Mouse (Mus musculus) layer of hippocampus, adult 18-20 months (tissue): Measurements from ENCODE around the gene Ifnl3. TPM values are rescaled to one million over a fixed set of nuclear protein-coding genes. Genes with fewer than 3 reads are reported as not detected.
A peak's percentile ranks its signal among the peaks of the same experiment; 100 is the strongest.

ENCODE experiments used
- DNase-seq, 2 experiments: peaks; one replicate each; pipeline ENCODE4 v3.0.0; 2022; ENCODE audit warnings: low spot score in 2 of 2
- total RNA-seq, 2 experiments: library from RNA; stranded (reverse); gene quantifications; 2 replicates each; pipeline ENCODE4 v1.2.3; 2021

Gene Ifnl3
- total RNA-seq, 2 experiments from 2014 or later, result not detected

DNA sequence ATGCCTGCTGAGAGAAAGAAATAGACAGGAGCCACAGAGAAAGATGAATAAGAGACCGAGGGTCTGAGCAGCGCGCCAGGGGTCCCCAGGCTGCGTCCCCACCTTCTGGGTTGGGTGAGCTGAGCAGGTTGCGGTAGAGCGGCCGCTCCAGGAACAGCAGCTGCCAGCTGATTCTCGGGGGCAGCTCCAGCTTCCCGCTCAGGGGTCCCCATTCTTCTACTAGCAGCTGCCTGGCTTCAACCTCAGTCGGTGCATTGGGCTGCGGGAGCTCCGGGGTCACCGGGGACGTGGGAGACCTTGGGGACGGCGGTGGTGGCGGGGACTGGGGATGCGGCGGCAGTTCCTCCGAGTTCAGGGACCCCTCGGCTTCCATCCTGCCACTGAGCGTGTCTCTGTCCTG lies 24.0 kb downstream of the Ifnl3 start:
- no peak for DNase-seq

DNA sequence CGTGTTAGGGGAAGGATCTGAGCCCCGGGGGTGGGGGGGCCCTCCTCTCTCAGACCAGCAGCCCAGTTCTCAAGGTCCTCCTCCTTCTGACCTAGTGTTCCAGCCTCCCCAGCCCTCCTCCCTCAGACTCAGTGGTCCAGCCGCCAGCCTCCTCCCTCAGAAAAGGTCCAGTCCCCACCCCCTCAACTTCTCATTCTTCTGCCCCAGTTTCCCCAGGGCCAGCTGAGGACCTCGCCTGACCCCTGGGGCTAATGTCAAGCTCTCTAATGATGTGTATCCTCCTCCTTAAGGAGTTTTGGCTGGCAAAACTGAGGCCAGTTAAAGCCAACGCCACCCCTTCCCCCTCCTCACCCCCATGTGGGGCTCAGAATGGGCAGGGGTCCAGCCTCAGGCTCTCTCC lies 24.5 kb downstream of the Ifnl3 start, which contains the start of gene Nccrp1:
Nccrp1 (minus strand) TSS at position 101 of the 400 bp plus-strand sequence.
- no peak for DNase-seq

DNA sequence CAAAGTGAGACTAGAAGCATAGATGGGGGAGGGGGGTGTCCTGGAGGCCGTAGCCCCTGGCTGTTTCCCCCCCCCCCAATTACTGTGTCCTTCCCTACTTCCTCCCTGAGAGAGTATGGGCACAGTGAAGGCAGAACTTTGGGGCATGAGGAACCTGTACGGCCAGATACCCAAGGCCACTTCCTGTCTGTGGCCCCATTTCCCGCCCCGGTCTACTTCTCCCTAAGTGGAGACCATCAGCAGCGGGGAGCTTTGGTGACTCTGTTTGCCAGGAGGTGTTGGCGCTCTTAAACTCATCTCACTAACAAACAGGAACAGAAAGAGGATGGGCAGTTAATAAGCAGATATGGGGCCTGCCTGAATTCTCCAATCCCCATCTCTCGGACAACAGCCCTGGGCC lies 25.0 kb downstream of the Ifnl3 start:
- DNase-seq, result no peak

DNA sequence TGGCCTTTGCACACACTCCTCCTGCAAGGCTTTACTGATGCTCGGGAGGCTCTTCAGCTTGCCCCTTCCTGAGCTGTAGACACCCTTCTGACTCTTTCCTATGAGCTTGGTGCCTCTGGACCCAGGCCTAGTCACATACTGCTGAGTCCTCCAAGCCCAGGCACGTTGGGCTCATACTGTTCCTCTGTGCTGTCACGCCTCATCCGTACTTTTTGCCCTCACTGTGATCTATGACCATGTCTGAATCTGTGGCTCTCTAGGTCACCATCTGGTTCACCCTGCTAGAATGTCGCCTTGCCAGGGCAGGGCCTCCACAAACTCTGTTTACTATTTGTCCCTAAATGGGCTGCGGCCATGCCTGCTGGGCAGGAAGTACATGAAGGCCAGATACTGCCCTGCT lies 30.4 kb downstream of the Ifnl3 start:
- DNase-seq, result no peak

DNA sequence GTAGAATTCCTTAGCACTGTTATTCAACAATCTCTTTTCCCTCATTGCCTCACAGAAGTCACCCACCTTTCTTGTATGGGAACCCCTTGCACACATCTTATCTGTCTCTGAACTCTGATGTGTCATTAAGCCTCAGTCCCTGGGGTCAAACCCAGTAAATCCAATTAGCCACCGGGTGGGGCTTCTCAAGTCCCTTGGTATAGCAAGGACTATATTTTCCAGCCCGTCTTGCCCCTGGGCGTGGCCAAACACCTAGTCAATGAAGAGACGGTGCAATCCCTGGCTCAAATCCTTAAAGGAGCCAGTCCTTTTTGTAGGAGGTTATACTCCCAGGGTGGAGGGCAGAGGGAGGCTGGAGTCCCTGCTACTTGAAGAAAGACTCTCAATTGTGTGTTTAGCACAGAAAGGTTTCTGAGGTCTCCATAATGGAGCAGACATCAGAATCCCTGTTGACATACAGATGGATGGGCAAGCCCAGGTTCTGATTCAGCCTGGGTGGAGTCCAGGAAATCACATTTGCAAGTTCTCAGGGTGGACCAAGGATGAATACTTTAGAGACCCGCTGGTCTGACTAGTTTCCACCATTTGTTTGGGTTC lies 33.4 kb downstream of the Ifnl3 start:
- DNase-seq, result no peak

DNA sequence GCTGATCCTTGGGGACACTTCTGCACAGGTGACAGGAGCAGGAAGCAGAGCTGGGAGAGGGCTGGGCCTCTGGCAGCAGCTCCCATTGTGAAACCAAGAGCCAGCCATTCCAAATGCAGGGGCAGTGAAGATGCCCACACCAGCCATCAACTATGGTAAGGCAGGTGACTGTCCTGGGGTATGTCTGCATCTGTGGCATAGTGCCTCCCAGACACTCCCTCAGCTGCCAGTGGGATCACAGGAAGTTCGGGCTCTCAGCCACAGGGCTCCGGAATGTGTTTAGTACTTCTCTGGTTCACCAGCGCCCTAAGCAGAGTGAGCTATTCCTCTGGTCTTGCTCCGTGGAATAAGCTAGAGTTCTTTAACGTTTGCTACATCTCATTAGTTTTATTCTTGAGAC lies 34.4 kb downstream of the Ifnl3 start:
- no peak for DNase-seq

DNA sequence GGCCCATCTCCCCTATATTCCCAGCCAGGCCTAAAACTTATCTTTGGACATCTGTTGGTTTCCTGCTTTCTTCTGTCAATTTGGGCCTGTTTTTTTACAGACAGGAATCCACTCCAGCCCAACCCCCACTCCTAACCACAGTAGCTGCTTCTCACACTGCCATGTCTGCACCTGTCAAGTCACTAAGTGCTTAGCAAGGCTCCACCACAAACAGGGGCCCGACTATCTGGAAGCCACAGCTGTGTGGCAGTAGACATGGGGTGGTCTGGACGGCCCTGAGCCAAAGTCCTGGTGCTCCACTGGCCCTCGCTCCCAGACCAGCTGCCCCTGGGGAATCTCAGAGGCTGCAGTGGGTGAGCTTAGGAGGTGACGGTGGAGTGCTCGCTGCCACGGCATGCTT lies 35.1 kb downstream of the Ifnl3 start:
- DNase-seq, result no peak

DNA sequence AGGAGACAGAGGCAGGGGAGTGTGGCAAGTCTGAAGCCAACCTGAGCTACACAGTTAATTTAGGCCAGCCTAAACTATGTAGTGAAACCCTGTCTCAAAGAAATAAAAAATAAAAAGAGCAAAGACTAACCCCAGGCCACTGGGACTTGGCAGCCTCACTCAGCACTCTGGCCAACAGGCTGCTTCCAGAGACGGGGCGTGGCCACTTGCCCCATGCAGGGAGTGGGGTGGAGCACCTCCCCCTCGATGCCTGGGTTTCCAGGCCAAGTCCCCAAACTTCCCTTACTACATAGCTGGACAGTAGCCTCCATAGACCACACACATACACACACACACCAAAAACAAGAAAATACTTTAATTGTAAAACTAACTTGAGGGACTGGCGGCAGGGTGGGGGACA lies 35.9 kb downstream of the Ifnl3 start:
- DNase-seq, result no peak

DNA sequence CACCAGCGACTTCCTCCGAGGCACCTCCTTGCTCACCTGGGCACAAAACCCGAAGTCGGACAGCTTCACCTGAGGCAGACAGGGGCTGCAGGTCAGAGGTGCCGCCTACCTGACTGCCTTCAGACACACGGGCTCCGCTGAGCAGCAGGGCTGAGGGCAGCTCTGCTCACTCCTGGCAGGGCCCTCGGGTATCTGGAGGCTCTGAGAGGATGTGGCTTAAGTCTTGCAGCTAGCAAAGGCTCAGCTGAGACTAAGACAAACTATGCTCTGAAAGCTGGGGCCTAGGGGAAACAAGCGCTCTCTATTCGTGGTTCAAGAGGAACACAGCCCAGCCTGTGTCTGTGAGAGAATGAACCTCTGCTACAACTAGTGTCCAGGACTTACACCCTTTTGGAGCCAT lies 38.2 kb downstream of the Ifnl3 start:
- no peak for DNase-seq

DNA sequence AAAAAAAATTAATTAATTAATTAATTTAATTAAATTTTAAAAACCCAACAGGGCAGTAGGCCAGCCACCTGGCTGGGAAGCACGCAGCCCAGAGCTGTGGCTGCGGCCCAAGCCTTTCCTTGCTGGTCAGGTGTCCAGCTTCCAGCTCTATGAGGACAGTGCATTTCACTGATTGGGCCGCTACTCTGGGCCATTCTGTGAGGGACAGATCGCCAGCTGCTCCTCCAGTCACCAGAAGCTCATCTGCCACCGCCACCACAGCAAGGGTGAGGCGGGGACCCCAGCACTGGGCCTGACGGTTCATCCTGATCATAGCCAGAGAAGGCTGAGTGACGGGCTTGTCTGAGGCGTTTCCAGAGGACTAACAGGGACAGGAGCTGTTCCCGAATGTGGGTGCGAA lies 39.3 kb downstream of the Ifnl3 start:
- DNase-seq, result no peak

DNA sequence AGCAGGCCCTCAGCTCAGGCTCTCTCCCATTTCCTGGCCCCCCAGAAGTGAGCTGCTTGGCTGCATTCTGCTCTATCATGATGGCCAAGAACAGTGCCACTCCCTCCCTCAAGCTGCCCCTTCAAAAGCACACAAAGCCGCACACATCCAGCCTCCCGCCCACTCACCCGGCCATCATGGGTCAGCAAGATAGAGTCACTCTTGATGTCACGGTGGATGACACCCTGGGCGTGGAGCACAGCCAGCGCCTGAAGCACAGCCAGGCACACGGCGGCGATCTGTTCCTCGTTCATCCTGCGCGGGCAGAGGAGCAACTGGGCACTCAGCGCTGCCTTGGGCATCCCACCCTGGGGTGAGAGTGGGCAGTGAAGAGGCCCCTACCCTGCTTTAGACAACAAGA lies 39.7 kb downstream of the Ifnl3 start:
- no peak for DNase-seq

DNA sequence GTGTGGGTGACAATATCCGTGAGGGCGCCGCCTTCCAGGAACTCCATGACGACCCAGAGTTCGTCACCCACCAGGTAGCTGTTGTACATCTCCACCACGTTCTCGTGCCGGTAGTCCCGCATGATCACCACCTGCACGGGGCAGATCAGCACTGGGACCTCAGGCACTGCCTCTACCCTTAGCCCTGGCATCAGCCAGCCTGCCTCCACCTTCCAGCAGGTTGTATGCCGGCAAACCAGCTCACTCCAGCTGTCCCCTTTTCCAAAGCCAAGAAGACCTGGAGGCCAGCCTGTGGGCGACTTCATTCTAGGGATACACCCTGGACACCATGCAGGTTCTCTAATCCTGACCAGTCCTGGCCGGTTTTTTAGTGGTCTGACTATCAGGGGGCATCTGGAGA lies 40.3 kb downstream of the Ifnl3 start:
- no peak for DNase-seq

DNA sequence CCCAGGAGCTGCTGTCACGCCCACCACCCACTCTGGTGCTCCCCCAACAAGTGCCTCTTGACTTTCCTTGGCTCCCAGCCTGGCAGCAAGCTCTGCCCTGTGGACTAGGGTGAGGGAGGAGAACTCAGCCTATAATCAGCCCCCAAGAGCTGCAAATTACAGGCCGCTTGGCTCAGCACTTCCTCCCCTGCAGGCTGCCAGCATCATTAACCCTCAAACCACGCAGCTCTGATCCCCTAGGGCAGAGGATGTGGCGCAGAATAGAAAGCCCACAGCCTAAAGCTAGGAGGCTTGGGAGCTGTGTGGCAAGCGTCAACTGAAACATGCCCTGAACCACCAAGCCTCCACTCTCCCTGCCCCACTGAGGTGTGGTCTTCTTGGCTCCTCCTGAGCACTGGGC lies 42.8 kb downstream of the Ifnl3 start:
- no peak for DNase-seq

DNA sequence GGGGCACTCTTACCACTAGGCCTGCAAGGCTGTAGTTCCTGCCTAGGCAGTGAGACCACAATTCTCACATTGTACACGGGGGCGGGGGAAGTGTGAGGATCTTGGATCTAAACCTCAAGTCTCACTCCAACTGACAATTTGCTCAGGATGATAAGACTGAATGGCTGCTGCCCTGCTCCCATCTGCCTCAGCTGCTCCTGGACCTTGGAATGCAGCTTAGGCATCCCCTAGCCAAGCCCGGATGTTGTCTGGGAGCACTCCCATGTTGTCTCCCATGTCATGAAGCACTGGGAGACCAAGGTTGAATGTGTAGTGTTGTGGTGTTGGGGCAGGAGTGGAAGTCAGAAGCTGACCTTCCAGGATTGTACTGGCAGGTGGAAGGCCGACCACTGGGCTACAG lies 44.9 kb downstream of the Ifnl3 start:
- no peak for DNase-seq

DNA sequence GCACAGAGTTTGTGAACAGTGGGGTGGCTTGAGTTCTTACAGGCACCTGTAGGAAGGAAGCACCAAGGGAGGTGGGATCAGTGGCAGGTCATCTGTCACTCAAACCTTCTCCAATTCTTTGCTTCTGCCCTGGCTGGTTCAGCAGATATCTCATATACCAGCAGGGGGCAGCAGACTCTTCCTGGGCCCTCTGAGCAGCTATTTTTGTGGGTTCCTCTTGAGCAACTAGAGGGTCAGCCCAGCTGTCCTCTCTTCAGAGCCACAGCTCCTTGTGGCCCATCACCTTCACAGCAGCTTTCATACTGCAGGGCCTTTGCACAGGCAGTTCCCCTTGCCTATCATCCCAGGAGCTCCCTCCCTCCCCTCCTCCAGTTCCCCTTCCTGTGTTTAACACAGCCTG lies 45.6 kb downstream of the Ifnl3 start:
- DNase-seq, result peak; percentile 49 to 86

DNA sequence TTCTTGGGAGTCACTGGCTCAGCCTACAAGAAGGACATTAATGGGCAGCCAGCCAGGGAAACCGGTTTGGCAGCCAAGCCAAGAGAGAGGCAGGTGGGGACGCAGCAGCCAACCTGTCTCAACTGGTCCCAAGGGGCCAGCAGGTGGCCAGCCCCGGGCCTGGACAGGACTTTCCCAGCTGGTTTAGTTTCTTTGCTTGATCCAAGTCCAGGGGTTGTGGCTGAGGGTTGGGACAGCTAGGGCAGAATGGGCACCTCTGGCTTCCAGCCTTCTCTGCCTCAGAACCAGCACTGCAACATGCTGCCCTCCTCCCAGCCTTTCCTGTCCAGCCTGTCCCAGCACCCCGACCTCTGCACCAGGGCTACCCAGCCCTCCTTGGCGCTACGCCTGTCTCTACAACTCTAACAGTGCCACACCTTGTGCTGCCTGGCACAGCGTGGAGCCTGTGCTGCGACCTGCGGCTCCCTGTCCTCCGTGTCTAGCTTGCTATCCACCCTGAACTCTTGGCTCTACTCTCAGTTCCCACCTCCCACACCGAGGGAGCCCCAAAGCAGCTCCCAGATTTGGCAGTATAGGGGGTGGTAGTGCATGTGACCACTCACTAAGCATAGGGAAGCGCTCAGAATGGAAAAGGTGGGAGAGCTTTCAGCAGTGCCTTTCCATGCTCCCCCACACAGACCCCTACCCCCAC lies 47.8 kb downstream of the Ifnl3 start:
- no peak for DNase-seq

DNA sequence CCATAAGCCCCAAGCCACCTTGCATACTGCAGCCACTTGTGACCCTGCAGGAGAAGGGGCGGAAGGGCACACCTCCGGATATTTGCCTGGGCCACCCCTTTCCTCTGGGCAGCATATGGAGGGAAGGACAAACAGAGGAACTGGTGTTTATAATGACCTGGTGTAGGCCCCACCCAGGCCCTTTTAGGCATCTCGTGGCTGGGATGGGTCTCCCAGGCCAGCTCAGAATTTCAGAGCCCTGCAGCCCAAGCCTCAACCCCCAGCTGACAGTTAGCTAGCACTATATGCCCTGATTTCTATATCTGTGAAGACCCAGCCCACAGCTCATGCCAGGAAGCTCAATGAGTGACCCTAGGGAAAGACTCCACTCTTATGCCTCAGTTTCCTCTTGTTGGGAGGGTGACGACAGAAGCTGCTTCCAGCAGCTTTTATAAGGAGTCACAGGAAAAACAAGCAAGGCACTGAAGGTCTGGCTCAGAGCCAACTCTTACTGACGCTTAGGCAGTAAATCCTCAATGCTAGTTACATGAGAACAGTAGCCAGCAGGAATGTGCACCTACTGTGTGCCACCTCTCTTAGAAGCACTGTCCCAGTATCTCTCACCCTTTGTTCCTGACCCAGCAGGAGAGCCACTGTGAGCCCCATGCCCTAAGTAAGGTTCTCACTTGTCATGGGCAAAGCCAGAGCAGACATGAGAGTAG lies 48.5 kb downstream of the Ifnl3 start:
- no peak for DNase-seq

DNA sequence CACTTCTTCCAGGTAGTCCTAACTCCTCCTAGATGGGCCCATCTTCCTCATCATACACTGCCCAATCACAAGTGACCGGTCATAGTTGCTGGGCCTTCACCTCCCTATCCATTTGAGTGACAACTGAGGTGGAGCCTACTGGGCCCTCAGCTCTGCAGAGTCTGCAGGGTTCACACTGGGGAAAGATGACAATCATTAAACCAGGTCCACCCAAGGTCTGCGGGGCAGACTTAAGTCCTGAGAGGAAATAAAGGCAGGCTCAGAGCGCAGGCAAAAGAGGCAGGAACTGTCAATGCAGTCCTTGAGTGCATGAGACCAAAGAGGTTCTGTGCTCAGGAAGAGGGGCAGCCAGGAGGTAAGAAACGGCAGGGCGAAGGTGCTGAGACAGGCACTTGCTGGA lies 50.1 kb downstream of the Ifnl3 start:
- DNase-seq, result no peak

DNA sequence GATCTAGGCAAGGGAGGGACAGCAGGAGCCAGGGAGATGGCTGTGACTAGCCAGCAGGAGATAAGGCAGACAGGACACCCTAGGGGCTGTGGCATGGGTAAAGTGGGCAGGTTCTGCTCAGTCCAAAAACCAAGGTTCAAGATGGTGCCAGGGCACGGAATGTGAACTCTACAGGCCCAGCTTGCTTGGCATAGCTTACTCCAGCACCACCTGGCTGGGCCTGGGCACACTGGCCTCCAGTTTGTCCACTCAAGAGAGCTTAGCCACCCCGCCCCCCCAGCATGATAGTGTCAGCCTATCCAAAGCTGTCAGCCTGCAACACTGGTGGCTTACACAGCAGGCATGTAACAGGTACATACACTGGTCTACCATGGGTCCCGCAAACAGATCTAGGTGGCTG lies 50.6 kb downstream of the Ifnl3 start:
- DNase-seq, result no peak
